Mouse (Mus musculus): ENCODE measurements around the gene Trappc5. TPM values are rescaled to one million over a fixed set of nuclear protein-coding genes. Genes with fewer than 3 reads are reported as not detected.

The Trappc5 gene
- total RNA-seq, 2 experiments from 2014 or later, result 16.1 to 22.2 TPM

- no peak for ATAC-seq (replicated peaks; ENCODE audit: low FRiP score, low TSS enrichment, poor library complexity, severe bottlenecking)
These were observed 44.9 kb downstream of the Trappc5 start for GRCm38 (mm10) chr8:3721041-3721440.

Other genes starting within 250 kb of the Trappc5 start
- gene Pex11g, start 208.6 kb upstream of the Trappc5 start, total RNA-seq (2014; fragmentation: Nextera tagmentation), result 2.0 and 3.0 TPM in 2 replicates
- gene Pex11g, start 208.6 kb upstream of the Trappc5 start, total RNA-seq (2017), result 1.3 and 6.2 TPM in 2 replicates
- not detected in 2 replicates for gene Tex45, start 205.4 kb upstream of the Trappc5 start, total RNA-seq (2014; fragmentation: Nextera tagmentation)
- not detected in 2 replicates for gene Tex45, start 205.4 kb upstream of the Trappc5 start, total RNA-seq (2017)
- 8.8 and 9.3 TPM in 2 replicates for gene Zfp358, start 183.2 kb upstream of the Trappc5 start, total RNA-seq (2014; fragmentation: Nextera tagmentation)
- gene Zfp358, start 183.2 kb upstream of the Trappc5 start, total RNA-seq (2017), result 2.7 and 5.9 TPM in 2 replicates
- 47.2 and 49.7 TPM in 2 replicates for gene Mcoln1, start 175.8 kb upstream of the Trappc5 start, total RNA-seq (2014; fragmentation: Nextera tagmentation)
- gene Mcoln1, start 175.8 kb upstream of the Trappc5 start, total RNA-seq (2017), result 21.0 and 23.1 TPM in 2 replicates
- 80.9 and 107 TPM in 2 replicates for gene Pnpla6, start 160.9 kb upstream of the Trappc5 start, total RNA-seq (2014; fragmentation: Nextera tagmentation)
- 28.9 and 35.4 TPM in 2 replicates for gene Pnpla6, start 160.9 kb upstream of the Trappc5 start, total RNA-seq (2017)
- not detected in 2 replicates for gene C330021F23Rik, start 108.3 kb upstream of the Trappc5 start, total RNA-seq (2014; fragmentation: Nextera tagmentation)
- 0.61 and 1.0 TPM in 2 replicates for gene C330021F23Rik, start 108.3 kb upstream of the Trappc5 start, total RNA-seq (2017)
- gene Camsap3, start 89.0 kb upstream of the Trappc5 start, total RNA-seq (2014; fragmentation: Nextera tagmentation), result 1.6 and 3.8 TPM in 2 replicates
- gene Camsap3, start 89.0 kb upstream of the Trappc5 start, total RNA-seq (2017), result 0.42 and 0.52 TPM in 2 replicates
- 45.6 and 55.5 TPM in 2 replicates for gene Xab2, start 55.0 kb upstream of the Trappc5 start, total RNA-seq (2014; fragmentation: Nextera tagmentation)
- gene Xab2, start 55.0 kb upstream of the Trappc5 start, total RNA-seq (2017), result 44.9 and 53.9 TPM in 2 replicates
- 59.9 and 94.7 TPM in 2 replicates for gene Pet100, start 54.8 kb upstream of the Trappc5 start, total RNA-seq (2014; fragmentation: Nextera tagmentation)
- gene Pet100, start 54.8 kb upstream of the Trappc5 start, total RNA-seq (2017), result 152 and 217 TPM in 2 replicates
- not detected in 2 replicates for gene Pcp2, start 50.8 kb upstream of the Trappc5 start, total RNA-seq (2014; fragmentation: Nextera tagmentation)
- gene Pcp2, start 50.8 kb upstream of the Trappc5 start, total RNA-seq (2017), result not detected in 2 replicates
- 141 and 196 TPM in 2 replicates for gene Stxbp2, start 45.3 kb upstream of the Trappc5 start, total RNA-seq (2014; fragmentation: Nextera tagmentation)
- gene Stxbp2, start 45.3 kb upstream of the Trappc5 start, total RNA-seq (2017), result 49.2 and 49.8 TPM in 2 replicates
- not detected in 2 replicates for gene Retn, start 20.5 kb upstream of the Trappc5 start, total RNA-seq (2014; fragmentation: Nextera tagmentation)
- gene Retn, start 20.5 kb upstream of the Trappc5 start, total RNA-seq (2017), result not detected in 2 replicates
- 2.7 TPM in 1 of 2 replicates, not detected in the other for gene Mcemp1, start 10.5 kb upstream of the Trappc5 start, total RNA-seq (2014; fragmentation: Nextera tagmentation)
- not detected in 2 replicates for gene Mcemp1, start 10.5 kb upstream of the Trappc5 start, total RNA-seq (2017)
- gene Fcor, start 3.9 kb upstream of the Trappc5 start, total RNA-seq (2014; fragmentation: Nextera tagmentation), result 4.7 TPM in 1 of 2 replicates, not detected in the other
- 19.2 TPM in 1 of 2 replicates, not detected in the other for gene Fcor, start 3.9 kb upstream of the Trappc5 start, total RNA-seq (2017)
- gene Fcer2a, start 17.9 kb downstream of the Trappc5 start, total RNA-seq (2014; fragmentation: Nextera tagmentation), result not detected in 2 replicates
- 0.38 TPM in 1 of 2 replicates, not detected in the other for gene Fcer2a, start 17.9 kb downstream of the Trappc5 start, total RNA-seq (2017)
- gene Clec4g, start 44.4 kb downstream of the Trappc5 start, total RNA-seq (2014; fragmentation: Nextera tagmentation), result not detected in 2 replicates
- gene Clec4g, start 44.4 kb downstream of the Trappc5 start, total RNA-seq (2017), result not detected in 2 replicates
- gene Cd209a, start 72.7 kb downstream of the Trappc5 start, total RNA-seq (2014; fragmentation: Nextera tagmentation), result not detected in 2 replicates
- 0.19 TPM in 1 of 2 replicates, not detected in the other for gene Cd209a, start 72.7 kb downstream of the Trappc5 start, total RNA-seq (2017)
- not detected in 2 replicates for gene Cd209e, start 178.0 kb downstream of the Trappc5 start, total RNA-seq (2014; fragmentation: Nextera tagmentation)
- not detected in 2 replicates for gene Cd209e, start 178.0 kb downstream of the Trappc5 start, total RNA-seq (2017)
- gene Cd209d, start 202.3 kb downstream of the Trappc5 start, total RNA-seq (2014; fragmentation: Nextera tagmentation), result not detected in 2 replicates
- not detected in 2 replicates for gene Cd209d, start 202.3 kb downstream of the Trappc5 start, total RNA-seq (2017)